Mouse (Mus musculus): Measurements from ENCODE around the gene Gm5926.
"Not testable (repeated sequence)": the region's sequence is repeated elsewhere in the genome, so short reads cannot be mapped to it uniquely, and the experiment has no call there.

The Gm5926 gene

DNA sequence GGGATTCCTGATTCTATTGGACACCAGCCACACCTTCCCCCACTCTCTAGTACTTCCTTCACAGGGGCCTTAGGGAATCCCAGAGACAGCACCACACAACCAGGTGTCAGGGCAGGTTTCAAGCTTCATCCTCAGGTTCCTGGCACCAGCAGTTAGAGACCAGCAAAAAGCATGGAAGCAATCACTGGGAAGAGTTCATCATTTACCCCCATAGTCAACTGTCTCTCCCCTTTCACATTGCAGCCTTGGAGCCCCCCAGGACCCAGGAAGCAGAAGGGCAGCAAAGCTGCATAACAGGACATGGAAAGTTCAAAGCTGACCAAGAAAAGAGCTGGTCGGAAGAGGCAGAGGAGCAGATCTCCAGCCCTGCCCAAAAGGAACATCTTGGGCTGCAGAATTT is at the start of gene Gm5926:
TSS of gene Gm5926 (plus strand) at position 301 of the 400 bp plus-strand sequence.
- DNase-seq: not testable (repeated sequence)

DNA sequence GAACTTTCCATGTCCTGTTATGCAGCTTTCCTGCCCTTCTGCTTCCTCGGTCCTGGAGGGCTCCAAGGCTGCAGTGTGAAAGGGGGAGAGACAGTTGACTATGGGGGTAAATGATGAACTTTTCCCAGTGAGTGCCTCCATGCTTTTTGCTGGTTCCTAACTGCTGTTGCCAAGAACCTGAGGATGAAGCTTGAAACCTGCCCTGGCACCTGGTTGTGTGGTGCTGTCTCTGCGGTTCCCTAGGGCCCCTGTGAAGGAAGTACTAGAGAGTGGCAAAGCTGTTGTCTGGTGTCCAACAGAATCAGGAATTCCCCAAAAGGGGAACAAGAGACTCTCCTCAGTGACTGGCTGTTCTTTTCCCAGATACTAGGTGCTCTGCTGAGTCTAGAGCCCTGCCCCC is 49.5 kb upstream of the Gm5926 start:
- DNase-seq: not testable (repeated sequence)

DNA sequence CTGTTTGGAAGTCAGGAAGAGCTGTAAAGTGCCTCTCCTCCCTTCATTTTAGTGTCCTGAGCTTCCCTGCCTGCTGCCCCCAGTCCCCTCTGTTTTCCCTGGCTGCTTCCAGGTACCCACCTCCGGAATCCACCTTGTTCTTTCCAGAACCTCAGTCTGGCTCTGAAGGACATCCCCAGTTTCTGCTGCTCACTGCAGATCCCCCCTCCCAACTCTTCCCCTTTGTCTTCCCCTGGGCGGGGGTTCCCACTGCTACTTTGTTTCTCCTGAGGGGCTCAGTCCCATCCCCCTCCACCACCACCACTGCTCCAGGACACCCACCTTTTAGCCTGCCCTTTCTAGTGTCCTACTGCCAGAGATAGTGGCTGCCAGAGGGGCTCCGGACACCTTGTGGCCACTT is 49.1 kb upstream of the Gm5926 start:
- not testable (repeated sequence) for DNase-seq
